Mouse (Mus musculus): ENCODE data around the gene Il23a. TPM values are rescaled to one million over a fixed set of nuclear protein-coding genes. Genes with fewer than 3 reads are reported as not detected.
"Not testable (repeated sequence)": the region's sequence is repeated elsewhere in the genome, so short reads cannot be mapped to it uniquely, and the experiment has no call there.

Gene Il23a
- total RNA-seq, 4 experiments from 2014 or later = not detected

DNA sequence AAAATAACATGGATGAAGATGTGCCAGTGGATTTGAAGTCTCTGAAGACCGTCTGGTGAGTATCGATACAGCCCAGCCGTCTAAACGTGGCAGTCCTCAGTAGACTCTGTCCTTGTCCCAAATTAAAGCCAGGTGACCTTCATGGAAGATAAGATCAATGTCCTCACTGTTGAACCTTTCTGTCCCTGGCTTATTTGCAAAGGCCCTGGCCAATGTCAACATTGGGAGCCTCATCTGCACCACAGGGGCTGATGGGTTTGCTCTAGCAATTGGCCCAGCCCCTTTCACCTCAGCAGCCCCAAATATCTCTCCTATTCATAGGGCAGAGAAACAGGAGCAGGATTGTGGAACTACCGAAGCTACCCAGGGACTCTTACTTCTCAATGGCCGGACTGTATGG is 30.2 kb downstream of the Il23a start, which contains the start of gene Apof:
Apof (plus strand) TSS at position 301 of the 400 bp plus-strand sequence.
- DNase-seq (ENCODE audit: low spot score in 2 of 2) = no peak

DNA sequence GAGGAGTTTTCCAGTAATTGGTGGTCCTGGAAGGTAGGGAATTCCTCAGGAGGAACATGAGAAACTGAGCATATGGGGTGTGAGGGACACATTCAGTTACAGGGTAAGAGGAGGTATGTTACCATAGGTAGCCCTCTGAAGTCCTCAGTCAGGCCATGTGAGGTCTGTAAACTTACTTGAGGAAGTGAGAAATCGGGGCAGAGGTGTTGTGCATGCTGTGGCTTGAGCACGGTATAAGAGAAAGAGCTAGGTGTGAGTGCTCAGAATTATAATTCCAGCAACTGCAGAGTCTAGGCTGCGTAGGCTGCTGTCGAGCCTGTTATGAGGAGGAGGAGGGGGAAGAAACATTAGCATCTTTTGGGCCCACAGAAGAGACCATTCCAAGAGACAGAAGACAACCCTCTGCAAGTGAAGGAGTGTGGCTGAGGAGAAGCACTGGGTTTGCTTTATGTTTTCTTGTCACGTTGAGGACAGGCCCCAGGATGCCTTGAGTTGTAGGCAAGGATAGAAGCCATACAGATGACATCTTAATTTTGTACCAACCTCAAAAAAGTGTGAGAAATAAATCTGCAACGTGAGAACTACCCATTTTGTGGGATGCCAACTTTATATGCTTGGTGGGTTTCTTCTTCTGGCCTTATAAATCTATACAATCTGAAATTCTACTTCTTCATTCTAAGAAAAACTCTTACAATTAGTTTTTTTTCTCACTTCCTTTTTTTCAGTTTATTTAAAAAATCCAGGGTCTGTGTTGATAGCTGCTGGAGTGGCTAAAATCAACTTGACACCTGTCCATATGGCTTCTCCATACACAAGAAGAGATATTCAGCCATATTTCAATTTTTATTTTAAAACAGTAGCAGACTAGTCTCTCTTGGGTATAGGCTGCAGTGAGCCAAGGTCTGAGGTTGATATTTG is 34.9 kb downstream of the Il23a start:
- DNase-seq (ENCODE audit: low spot score in 2 of 2) = no peak

DNA sequence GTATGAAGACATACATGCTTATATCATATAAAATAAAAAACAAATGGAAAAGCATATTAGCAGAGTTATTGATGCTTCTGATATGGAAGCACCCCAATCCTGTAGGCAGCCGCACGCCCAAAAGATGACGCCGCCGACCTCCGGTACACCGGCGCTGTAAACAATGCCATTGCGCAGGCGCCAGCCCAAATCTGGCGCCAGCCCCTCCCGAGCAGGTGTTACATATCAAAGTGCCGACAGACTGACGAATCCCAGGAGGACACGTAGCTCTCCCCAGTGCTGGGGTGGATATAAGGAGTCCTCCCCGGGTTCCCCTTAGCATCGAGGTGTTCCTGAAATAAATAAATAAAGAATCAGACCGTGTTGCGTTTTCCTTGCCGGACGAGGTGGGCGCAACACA is 36.3 kb downstream of the Il23a start:
- no peak for DNase-seq (ENCODE audit: low spot score in 2 of 2)

DNA sequence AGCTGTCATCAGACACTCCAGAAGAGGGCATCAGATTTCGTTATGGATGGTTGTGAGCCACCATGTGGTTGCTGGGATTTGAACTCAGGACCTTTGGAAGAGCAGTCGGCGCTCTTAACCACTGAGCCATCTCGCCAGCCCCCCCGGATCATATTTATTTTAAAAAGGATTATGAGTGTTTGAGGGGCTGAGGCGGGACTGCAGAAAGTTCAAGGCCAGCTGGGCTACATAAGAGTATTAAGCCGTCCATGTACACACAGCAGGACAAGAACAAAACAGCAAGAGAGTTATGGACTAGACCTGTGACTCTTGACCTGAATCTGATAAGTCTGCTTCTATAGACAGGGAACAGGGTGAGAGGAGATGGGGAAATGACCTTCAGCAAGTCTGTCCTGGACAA is 38.2 kb downstream of the Il23a start:
- not testable (repeated sequence) for DNase-seq (ENCODE audit: low spot score in 2 of 2)

DNA sequence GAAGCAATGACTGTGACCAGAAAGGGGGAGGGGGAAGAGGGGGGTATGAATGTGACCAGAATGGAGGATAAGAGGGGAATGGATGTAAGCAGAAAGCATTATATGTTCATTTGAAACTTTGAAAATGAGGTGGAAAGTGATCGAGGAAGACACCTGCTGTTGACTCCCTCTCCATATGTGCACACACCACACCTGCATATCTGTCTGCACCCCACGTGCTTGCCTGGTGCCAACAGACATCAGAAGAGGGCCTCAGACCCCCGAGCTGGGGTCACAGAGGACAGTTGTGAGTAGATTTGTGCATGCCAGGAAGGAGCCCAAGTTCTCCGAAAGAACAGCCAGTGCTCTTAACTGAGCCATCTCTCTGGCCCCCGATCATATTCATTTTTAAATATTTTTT is 38.6 kb downstream of the Il23a start:
- DNase-seq (ENCODE audit: low spot score in 2 of 2) = no peak

DNA sequence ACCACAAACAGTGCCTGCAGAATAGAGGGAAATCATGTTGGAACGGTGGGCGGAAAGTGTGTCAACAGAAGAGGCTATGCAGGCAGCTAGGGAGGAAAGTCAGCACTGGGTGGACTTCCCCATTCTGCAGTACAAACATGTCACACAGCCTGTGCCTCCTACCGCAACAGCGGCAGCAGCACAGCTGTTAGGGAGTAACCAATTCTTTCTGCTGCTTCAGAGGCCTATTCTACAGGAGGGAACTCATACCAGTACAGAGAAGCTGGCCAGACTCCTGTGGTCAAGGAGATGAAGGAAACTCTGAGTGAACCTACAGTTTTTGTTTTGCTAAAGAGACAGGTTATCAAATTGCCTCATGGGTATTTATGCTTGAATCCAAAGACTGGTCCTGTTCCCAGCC is 39.6 kb downstream of the Il23a start:
- DNase-seq (ENCODE audit: low spot score in 2 of 2) = no peak

DNA sequence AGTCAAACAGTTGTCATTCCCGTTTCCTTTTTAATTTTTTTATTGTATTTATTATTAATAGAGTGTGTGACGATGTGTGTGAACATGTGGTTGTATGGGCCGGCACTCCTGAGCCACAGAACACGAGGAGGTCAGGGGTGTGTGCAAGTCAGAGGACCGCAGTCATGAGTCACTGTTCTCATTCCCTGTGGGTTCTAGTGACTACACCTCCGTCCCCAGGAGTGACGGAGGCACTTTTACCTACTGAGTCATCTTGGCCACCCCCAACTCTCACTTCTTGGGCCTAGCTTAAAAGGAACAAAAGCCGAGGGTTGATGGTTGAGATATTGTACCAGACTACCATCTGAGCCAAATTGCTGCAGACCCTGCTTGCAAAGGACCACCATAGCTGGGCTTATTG is 42.2 kb downstream of the Il23a start:
- DNase-seq (ENCODE audit: low spot score in 2 of 2) = no peak

DNA sequence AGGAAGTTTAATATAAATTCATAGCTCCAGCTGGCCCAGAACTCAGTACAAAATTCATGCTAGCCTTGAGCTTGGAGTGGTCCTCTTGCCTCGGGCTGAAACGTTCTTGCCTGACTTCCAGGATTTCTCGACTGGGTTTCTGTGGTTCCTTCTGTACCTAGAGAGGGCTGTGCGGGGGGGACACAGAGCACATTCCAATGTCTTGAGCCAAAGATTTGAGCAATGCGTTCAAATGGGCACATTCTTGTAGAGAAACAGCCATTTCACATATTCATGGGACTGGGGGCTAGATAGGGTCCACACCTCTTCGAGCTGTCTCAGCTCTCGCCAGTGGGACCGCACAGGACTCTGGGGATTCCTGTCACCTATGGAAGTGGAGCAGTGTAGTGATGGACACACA is 42.6 kb downstream of the Il23a start:
- no peak for DNase-seq (ENCODE audit: low spot score in 2 of 2)

DNA sequence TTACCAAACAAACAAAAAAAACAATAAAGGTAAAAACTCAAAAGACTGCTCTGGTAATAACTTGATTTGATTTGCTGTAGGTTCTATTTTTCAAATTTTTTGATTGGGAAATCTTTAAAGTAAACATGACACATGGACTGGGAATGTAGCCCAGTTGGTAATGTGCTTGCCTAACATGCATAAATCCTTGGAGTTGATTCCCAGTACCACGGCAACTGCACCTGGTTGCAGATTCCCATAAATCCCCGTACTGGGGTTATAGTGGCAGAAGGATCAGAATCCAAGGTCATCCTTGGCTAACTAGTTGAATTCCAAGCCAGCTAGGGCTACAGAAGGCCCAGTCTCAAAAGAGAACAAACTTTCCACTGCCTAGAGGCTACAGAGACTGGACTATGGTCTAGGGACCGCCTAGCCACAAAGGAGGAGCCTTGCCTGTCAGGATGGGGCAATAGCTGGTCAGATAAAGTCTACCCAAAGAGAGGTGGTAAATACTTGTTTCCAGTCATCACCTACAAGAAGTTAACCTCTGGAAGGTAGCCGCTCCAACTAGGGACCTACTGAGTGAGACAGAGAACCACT is 44.8 kb downstream of the Il23a start, which contains the start of gene Apon:
Apon (plus strand) TSS at position 420 of the 579 bp plus-strand sequence.
- DNase-seq (ENCODE audit: low spot score in 2 of 2) = no peak

DNA sequence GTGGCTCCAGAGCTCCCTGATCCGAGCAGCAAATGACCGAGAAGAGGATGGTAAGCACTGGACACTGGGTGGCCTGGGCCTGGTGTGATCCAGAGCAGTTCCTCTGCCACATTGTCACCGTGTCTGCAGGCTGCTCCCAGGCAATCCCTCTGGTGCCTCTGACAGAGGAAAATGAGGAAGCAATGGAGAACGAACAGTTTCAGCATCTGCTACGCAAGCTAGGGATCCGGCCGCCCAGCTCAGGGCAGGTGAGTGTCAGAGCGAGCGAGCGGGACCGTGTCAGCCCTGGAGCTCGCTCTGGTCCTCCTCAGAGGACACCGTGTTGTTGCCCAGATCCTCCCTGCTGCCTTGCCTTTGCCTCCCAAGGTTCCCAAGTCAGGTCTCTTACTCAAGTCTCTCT is 48.0 kb downstream of the Il23a start:
- DNase-seq (ENCODE audit: low spot score in 2 of 2) = no peak

DNA sequence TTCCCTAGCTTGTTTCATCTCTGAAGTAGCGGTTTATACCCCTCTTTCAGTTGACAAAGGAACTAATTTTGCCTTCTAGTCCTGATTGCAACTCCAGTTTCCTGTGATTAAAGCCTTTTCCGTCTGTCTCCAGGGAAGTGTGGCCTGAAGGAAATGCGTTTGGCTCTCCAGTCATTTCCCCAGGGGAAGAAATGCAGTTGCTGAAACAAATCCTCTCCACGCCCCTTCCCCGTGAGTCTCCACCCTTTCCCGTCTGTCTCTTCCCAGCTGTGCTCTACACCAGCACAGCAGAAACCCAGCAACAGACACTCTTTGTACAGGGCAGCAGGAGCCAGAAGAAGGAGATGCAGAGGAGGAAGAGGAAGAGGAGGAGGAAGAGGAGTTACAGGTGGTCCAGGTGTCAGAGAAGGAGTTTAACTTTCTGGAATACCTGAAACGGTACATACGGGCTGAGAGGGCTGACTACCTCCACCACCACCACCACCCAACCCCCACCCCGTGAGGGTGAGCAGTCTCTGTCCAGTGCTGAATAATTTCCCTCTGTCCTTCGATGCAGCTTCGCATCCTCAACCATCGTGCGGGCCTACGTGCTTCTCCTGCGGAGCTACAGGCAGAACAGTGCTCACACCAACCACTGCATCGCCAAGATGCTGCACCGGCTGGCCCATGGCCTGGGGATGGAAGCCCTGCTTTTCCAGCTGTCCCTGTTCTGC is 51.4 kb downstream of the Il23a start:
- DNase-seq (ENCODE audit: low spot score in 2 of 2) = no peak

Other genes starting within 250 kb of the Il23a start
- 100 to 1,000 TPM; 128 to 136 (median 133) TPM for gene Ptges3, start 239.8 kb downstream of the Il23a start, total RNA-seq (2022)
- 1,000 to 10,000 TPM; 1,554 to 1,727 (median 1,622) TPM for gene Atp5b, start 215.5 kb downstream of the Il23a start, total RNA-seq (2022)
- gene Baz2a, start 207.2 kb downstream of the Il23a start, total RNA-seq (2022) = 10 to 100 TPM; 38.8 to 50.0 (median 46.3) TPM
- gene Rbms2, start 118.5 kb downstream of the Il23a start, total RNA-seq (2022) = 10 to 100 TPM; 12.1 to 19.4 (median 16.5) TPM
- gene Gls2, start 104.3 kb downstream of the Il23a start, total RNA-seq (2022) = 10 to 100 TPM; 24.4 to 33.2 (median 24.6) TPM
- gene Spryd4, start 86.9 kb downstream of the Il23a start, total RNA-seq (2022) = 10 to 100 TPM in 1 of 4 experiments, 1 to 10 TPM in 3; 9.2 to 10.3 (median 9.6) TPM
- not detected for gene Mip, start 72.9 kb downstream of the Il23a start, total RNA-seq (2022)
- gene Timeless, start 66.7 kb downstream of the Il23a start, total RNA-seq (2022) = 1 to 10 TPM; 5.7 to 8.0 (median 7.4) TPM
- not detected for gene Apon, start 44.7 kb downstream of the Il23a start, total RNA-seq (2022)
- not detected for gene Apof, start 30.1 kb downstream of the Il23a start, total RNA-seq (2022)
- gene Stat2, start 28.2 kb downstream of the Il23a start, total RNA-seq (2022) = 10 to 100 TPM; 34.3 to 39.3 (median 37.8) TPM
- 10 to 100 TPM; 14.6 to 16.3 (median 15.5) TPM for gene Pan2, start 4.6 kb upstream of the Il23a start, total RNA-seq (2022)
- gene Cnpy2, start 23.7 kb upstream of the Il23a start, total RNA-seq (2022) = 10 to 100 TPM; 69.2 to 89.4 (median 82.4) TPM
- 100 to 1,000 TPM; 221 to 231 (median 224) TPM for gene Cs, start 39.0 kb upstream of the Il23a start, total RNA-seq (2022)
- gene Coq10a, start 70.2 kb upstream of the Il23a start, total RNA-seq (2022) = 10 to 100 TPM; 47.5 to 57.4 (median 51.9) TPM
- gene Ankrd52, start 78.4 kb upstream of the Il23a start, total RNA-seq (2022) = 10 to 100 TPM; 46.3 to 57.3 (median 50.2) TPM
- gene Slc39a5, start 102.5 kb upstream of the Il23a start, total RNA-seq (2022) = under 1 TPM in 3 of 4 experiments, not detected in 1; 0.35 to 0.45 (median 0.43) TPM
- 100 to 1,000 TPM in 2 of 4 experiments, 10 to 100 TPM in 2; 94.4 to 107 (median 100) TPM for gene Nabp2, start 112.7 kb upstream of the Il23a start, total RNA-seq (2022)
- 10 to 100 TPM; 71.7 to 79.9 (median 75.7) TPM for gene Rnf41, start 112.9 kb upstream of the Il23a start, total RNA-seq (2022)
- gene Smarcc2, start 160.5 kb upstream of the Il23a start, total RNA-seq (2022) = 100 to 1,000 TPM; 238 to 267 (median 258) TPM
- 100 to 1,000 TPM; 486 to 591 (median 538) TPM for gene Myl6, start 195.4 kb upstream of the Il23a start, total RNA-seq (2022)
- 10 to 100 TPM; 18.4 to 23.6 (median 22.6) TPM for gene Myl6b, start 199.9 kb upstream of the Il23a start, total RNA-seq (2022)
- 10 to 100 TPM in 2 of 4 experiments, 1 to 10 TPM in 2; 7.0 to 11.5 (median 9.3) TPM for gene Esyt1, start 227.1 kb upstream of the Il23a start, total RNA-seq (2022)
- 10 to 100 TPM; 12.7 to 17.0 (median 15.2) TPM for gene Zc3h10, start 249.0 kb upstream of the Il23a start, total RNA-seq (2022)

All from layer of hippocampus, adult 8-10 months (tissue).